Mouse (Mus musculus) hindbrain, embryonic 10.5 days (tissue): ENCODE data around the gene Creb1. TPM values are rescaled to one million over a fixed set of nuclear protein-coding genes. Genes with fewer than 3 reads are reported as not detected.
A peak's percentile ranks its signal among the peaks of the same experiment; 100 is the strongest.

Source experiments
- DNase-seq: peaks from one replicate; pipeline ENCODE4 v3.0.0-alpha.2; 2017; ENCODE audit warnings: low spot score
- H3K27ac ChIP-seq: fragments of 300-500 bp; sonication (generic); 2 replicates; pipeline ENCODE4 v1.5.1; 2016; ENCODE audit warnings: mild to moderate bottlenecking, moderate library complexity
- H3K27me3 ChIP-seq: fragments of 300-500 bp; sonication (generic); 2 replicates; pipeline ENCODE4 v1.6.1; 2016; ENCODE audit warnings: mild to moderate bottlenecking; ENCODE audit not compliant: poor library complexity, insufficient read depth, severe bottlenecking
- H3K36me3 ChIP-seq: fragments of 300-500 bp; sonication (generic); 2 replicates; pipeline ENCODE4 v1.6.1; 2016; ENCODE audit warnings: mild to moderate bottlenecking, moderate library complexity
- H3K4me1 ChIP-seq: fragments of 300-500 bp; sonication (generic); replicated peaks from 2 replicates; pipeline ENCODE4 v1.6.1; 2016; ENCODE audit warnings: mild to moderate bottlenecking
- H3K4me3 ChIP-seq: fragments of 300-500 bp; sonication (generic); 2 replicates; pipeline ENCODE4 v1.5.1; 2016; ENCODE audit warnings: mild to moderate bottlenecking, moderate library complexity
- H3K9me3 ChIP-seq: fragments of 300-500 bp; sonication (generic); 2 replicates; pipeline ENCODE4 v1.6.1; 2016; ENCODE audit warnings: mild to moderate bottlenecking, moderate library complexity
- WGBS: fragments of 180-500 bp; shearing (Covaris S2); methylation state at CpG from one replicate; pipeline ENCODE4 v1.1.7; 2016; 5-methylcytosine and 5-hydroxymethylcytosine counted together
- polyA plus RNA-seq: library from polyadenylated mRNA; unstranded; fragments of >200 nt; fragmentation: Nextera tagmentation; extraction: Ambion mirVana; gene quantifications from 2 replicates; pipeline ENCODE4 v1.2.1, GENCODE M21; 2016

Creb1 gene
- polyA plus RNA-seq, 1 experiment from 2014 or later, result 38.9 TPM

DNA sequence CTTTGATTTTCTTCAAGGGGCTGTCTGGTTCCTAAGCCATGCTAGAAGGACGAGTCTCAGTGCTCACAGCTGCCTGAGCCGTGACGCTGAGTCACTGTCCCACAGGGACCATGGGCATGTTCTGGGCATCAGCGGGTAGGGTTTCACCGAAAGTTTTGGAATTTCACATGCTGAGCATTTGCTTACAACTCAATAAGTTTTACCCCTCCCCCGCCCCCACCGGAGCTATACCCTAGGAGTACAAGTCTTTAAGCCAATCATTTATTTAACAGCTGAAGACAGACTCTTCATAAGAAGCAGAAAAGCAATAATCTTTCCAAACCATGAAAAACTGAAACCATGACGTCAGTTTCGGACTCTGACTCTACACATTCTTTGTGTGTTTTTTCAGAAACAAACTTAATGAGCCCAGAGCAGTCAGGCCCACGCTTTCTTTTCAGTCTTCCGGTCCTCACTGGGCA, 83.1 kb downstream of the Creb1 start:
- Histone ChIP-seq H3K36me3 (peaks cover 34% of the 10 kb centered on the region), H3K4me1 (peaks cover 28% of the 10 kb centered on the region), H3K27me3 (no peaks in the 10 kb centered on the region), H3K27ac (no peak overlapping the region), H3K9me3 (no peaks in the 10 kb centered on the region), H3K4me3 (no peak overlapping the region)
- WGBS, result 84% methylated on average over 11 of the region's 11 CpGs
- no peak for DNase-seq

DNA sequence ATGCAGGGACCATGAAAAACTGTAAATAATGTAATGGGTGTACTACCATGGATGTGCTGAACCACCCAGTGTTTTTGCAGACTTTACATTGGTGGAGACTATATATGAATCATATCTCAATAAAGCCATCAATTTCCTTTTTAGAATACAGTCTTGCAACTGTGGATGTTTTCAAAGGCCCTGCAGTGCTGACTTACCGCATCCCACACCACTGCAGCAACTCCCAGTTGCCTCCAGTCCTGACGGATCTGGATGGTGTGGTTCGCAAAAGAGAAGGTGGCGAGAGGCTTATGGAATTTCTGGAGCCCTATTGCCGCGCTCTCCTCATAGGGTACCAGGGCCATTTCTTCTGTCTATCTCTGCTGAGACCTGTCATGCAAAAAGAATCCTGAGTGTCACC, 83.6 kb downstream of the Creb1 start:
- Histone ChIP-seq H3K4me1 (peaks cover 28% of the 10 kb centered on the region), H3K4me3 (peak overlapping the region; percentile 82), H3K27ac (peak overlapping the region; percentile 98; the same call in 1 of the 2 replicates), H3K36me3 (peaks cover 31% of the 10 kb centered on the region), H3K9me3 (no peaks in the 10 kb centered on the region), H3K27me3 (no peaks in the 10 kb centered on the region)
- WGBS, result 72% methylated on average over 6 of the region's 6 CpGs
- no peak for DNase-seq

DNA sequence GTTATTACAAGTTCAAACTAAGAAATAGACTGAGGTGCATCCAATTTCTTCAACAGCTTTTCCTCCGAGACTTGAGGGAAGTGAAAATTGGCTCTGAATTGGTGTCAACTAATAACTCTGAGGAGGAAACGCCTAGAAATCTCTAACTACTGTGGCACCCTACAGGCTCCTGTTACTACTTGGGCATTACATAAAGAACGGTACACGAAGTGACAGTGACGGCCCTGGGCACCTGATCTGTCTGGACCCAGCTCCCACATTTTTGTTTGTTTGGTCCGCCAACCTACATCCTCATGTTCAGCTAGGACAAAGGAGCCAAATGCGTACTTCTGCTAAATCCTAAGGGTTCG, 84.1 kb downstream of the Creb1 start:
- Histone ChIP-seq H3K27me3 (no peaks in the 10 kb centered on the region), H3K4me1 (peaks cover 28% of the 10 kb centered on the region), H3K9me3 (no peaks in the 10 kb centered on the region), H3K27ac (peak overlapping the region; percentile 98), H3K36me3 (peaks cover 31% of the 10 kb centered on the region), H3K4me3 (peak overlapping the region; percentile 82)
- WGBS, result 8% methylated on average over 8 of the region's 8 CpGs
- no peak for DNase-seq

DNA sequence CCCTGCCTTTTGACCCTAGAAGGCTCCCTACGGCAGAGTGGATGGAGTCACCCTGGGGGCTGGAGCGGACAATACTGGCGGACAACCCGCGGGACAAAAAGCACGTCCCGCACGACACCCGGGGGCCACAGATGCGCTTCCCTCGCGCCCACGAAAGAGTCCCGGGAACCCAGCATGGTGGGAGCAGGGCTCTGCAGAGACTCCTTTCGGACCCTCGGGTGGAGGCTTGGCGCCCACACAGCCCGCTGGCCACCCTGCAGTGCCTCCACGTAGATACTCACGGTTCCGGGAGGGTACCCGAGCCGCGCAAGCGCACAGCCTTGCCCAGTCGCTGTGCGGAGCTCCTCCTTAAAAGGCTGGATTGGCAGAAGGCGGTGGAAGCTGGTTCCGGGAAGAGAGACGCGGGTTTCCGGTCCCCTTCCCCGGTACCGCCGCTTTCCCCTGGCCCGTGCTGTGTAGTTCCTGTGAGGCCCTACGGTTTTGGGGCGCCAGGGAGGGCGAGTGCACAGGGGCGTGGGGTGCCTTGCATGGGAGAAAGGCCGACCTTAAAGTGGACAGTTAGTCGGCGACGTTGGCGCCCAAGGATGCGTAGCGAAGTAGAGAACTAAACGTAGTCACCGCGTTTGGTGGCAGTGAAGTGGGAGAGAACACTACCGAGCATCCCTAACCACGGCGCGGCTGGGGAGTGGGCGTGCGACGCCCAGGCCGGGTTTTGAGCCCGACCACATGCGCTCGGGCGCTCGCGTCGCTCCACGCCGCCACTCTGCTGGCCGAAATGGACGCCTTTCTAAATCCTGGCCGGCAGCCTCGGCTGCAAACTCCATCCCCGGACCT, 84.7 kb downstream of the Creb1 start, which contains the start of gene Mettl21a:
Gene Mettl21a (minus strand): TSS at position 362 of the 834 bp plus-strand sequence.
- peak within 1 kb of the TSS; percentile 98 for H3K27ac ChIP-seq
- peak within 1 kb of the TSS; percentile 82 for H3K4me3 ChIP-seq
- peaks cover 28% of the 10 kb centered on the region for H3K4me1 ChIP-seq
- under 1% methylated on average over 72 of the region's 72 CpGs for WGBS
- H3K27me3 ChIP-seq, result no peaks in the 10 kb centered on the region
- DNase-seq, result peak; percentile 90
- H3K9me3 ChIP-seq, result no peaks in the 10 kb centered on the region
- peaks cover 30% of the 10 kb centered on the region for H3K36me3 ChIP-seq

DNA sequence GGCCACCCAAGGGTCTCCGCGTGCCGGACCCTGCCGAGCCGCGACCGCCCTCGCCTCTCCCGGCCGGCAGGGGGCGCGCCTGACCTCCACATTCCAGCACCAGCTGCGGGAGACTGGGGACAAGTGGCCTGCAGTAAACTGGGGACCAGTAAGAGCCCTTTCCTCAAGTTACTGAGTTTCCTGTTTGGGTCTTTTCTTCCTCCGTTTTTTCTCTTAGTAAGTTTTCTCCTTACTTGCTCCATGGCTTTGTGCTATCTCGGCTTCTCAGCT, 85.2 kb downstream of the Creb1 start:
- peak; percentile 91 for DNase-seq
- under 1% methylated on average over 15 of the region's 15 CpGs for WGBS
- peaks cover 25% of the 10 kb centered on the region for H3K36me3 ChIP-seq
- H3K4me3 ChIP-seq, result peak overlapping the region; percentile 82
- peaks cover 28% of the 10 kb centered on the region for H3K4me1 ChIP-seq
- no peaks in the 10 kb centered on the region for H3K9me3 ChIP-seq
- peak overlapping the region; percentile 98 for H3K27ac ChIP-seq
- no peaks in the 10 kb centered on the region for H3K27me3 ChIP-seq

DNA sequence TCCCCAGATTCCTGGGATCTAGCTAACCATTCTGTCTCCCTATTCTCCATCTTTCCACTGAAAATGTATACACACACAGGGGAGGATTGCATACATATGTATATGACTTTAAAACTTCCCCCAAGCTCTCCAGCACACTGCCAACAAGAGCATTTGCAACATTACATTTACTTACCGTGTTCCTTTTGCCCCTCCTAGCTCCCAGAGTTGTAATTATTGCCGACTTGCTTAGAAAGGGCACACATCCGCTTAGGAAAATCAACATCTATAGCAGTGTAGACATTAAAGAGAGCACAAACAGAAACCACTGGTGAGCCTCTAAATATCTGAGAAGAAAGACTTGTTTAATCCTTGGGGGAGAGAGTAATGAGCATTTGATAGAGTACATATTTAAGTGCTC, 85.8 kb downstream of the Creb1 start:
- no peak overlapping the region for H3K27ac ChIP-seq
- H3K9me3 ChIP-seq, result no peaks in the 10 kb centered on the region
- DNase-seq, result no peak
- 83% methylated on average over 3 of the region's 3 CpGs for WGBS
- peaks cover 33% of the 10 kb centered on the region for H3K4me1 ChIP-seq
- H3K27me3 ChIP-seq, result no peaks in the 10 kb centered on the region
- H3K4me3 ChIP-seq, result peak overlapping the region; percentile 82
- peaks cover 21% of the 10 kb centered on the region for H3K36me3 ChIP-seq

DNA sequence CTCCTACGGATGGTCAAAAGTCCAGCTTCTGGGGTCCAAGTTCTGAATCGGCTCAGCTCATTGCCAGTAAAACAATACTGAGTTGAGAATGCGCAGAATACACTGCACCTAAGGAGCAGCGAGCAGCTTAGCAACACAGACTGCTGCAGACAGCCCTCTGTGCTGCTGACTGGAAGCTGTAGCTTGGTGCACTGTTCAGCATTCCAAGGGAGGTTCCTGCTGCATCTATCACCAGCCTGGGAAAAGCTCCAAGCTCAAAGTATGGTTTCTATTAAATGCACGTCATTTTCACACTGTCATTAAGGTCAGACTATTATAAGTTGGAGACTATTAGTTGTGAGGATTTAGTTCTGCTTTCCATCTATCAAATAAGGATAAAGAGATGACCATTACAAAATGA, 88.7 kb downstream of the Creb1 start:
- Histone ChIP-seq H3K4me1 (peaks cover 29% of the 10 kb centered on the region), H3K36me3 (no peaks in the 10 kb centered on the region), H3K9me3 (no peaks in the 10 kb centered on the region), H3K27ac (no peak overlapping the region), H3K27me3 (no peaks in the 10 kb centered on the region), H3K4me3 (no peak overlapping the region)
- no peak for DNase-seq
- WGBS, result 86% methylated on average over 5 of the region's 5 CpGs

DNA sequence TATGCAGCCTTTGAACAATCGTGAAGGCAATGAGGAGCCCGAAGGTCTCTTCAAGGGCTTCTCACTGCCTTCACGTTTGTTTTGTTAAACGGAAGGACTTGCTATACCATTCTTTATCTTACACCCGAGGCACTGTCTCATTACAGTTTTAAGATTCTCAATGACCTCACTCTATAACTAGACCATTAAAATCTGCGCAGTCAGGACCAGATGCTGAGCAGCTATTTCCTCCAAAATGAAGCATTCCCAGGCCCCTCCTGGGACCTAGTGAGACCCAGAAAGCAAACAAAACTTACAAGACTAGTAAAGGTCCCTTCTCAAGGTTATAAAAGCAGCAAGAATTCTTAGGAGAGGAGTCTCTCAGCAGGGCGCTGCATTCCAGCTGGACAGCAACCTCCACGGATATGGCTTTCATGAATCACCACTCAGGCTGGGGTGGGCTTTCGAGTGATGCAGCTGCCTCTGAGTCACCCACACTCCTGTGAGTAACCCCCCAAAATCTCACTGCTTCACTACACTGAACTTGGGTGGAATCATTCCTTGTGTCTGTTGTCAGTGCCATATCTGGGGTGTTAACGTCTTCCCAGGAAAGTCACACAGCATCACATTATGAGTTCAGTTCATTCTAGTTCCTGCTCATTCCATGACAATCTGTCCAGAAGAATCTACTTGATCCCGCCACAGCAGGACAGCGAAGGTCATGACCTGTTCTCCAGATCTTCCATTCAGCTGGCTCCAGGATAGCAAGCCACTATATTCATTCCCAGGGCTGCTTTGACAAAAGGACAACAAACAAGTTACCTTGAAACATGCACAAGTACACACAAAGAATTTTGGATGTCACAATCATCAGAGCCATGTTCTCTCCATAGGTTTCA, 91.4 kb downstream of the Creb1 start:
- no peaks in the 10 kb centered on the region for H3K9me3 ChIP-seq
- DNase-seq, result no peak
- no peaks in the 10 kb centered on the region for H3K27me3 ChIP-seq
- H3K4me1 ChIP-seq, result peaks cover 14% of the 10 kb centered on the region
- WGBS, result 53% methylated on average over 12 of the region's 12 CpGs
- no peak overlapping the region for H3K4me3 ChIP-seq
- no peaks in the 10 kb centered on the region for H3K36me3 ChIP-seq
- H3K27ac ChIP-seq, result no peak overlapping the region

DNA sequence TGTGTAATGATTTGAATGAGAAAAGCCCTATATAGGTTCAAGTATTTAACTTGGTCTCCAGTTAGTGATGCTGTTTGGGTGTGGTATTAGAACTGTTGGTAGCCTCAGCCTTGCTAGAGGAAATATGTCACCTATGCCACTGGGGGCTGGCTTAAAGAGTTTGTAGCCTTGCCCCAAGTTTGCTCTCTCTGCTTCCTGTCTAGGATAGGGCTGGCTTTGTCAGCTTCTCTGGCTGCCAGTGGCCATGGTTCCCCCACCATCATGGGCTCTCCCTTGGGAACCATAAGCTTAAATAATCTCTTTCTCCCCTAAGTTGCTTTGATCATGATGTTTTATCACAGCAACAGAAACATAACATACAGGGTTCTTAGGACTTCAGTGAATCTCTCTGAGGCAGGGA, 92.8 kb downstream of the Creb1 start:
- no peak for DNase-seq
- Histone ChIP-seq H3K27me3 (no peaks in the 10 kb centered on the region), H3K9me3 (no peaks in the 10 kb centered on the region), H3K36me3 (no peaks in the 10 kb centered on the region), H3K27ac (no peak overlapping the region), H3K4me3 (no peak overlapping the region), H3K4me1 (peaks cover 14% of the 10 kb centered on the region)

DNA sequence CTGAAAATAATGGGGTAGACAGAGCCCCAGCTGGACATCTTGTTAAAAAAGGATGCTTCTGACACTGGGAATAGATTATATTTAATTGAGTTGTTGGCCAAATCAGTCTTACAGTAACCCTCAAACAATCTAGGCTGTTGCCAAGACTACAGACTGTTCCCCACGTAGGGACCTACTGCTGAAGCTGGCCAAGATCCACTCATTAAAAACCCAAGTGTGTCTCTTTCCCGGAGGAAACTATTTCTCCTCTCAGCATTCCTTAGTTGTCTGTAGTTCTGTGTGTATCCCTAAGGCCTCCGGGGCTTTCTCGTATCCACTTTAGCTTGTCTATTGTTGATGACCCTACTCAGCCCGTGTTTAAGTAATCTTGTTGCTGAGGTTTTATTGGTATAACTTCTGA, 99.1 kb downstream of the Creb1 start:
- no peaks in the 10 kb centered on the region for H3K4me1 ChIP-seq
- 85% methylated on average over 5 of the region's 5 CpGs for WGBS
- no peak for DNase-seq
- no peak overlapping the region for H3K27ac ChIP-seq
- H3K27me3 ChIP-seq, result no peaks in the 10 kb centered on the region
- H3K4me3 ChIP-seq, result no peak overlapping the region
- no peaks in the 10 kb centered on the region for H3K36me3 ChIP-seq
- no peaks in the 10 kb centered on the region for H3K9me3 ChIP-seq

DNA sequence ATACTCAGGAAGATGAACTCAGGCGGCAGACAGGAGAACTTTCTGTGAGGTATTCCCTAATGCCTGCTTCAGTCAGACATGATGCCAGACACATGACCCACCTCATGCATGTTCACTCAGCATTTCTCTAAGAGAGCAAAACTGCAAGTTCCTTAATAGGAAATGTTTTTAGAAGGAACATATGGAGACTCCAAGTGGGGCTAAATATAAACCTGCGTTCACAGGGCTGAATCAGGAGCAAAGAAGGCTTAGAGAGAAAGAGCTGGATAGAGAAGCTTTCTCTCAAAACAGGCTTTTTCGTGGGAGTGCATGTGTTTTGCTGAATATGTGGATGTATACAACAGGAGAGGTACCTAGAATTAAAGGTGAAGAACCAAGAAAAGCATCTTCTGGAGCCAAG, 100.8 kb downstream of the Creb1 start:
- Histone ChIP-seq H3K4me3 (no peak overlapping the region), H3K4me1 (no peaks in the 10 kb centered on the region), H3K9me3 (no peaks in the 10 kb centered on the region), H3K36me3 (no peaks in the 10 kb centered on the region), H3K27ac (no peak overlapping the region), H3K27me3 (no peaks in the 10 kb centered on the region)
- WGBS, result 82% methylated on average over 3 of the region's 3 CpGs
- DNase-seq, result no peak

DNA sequence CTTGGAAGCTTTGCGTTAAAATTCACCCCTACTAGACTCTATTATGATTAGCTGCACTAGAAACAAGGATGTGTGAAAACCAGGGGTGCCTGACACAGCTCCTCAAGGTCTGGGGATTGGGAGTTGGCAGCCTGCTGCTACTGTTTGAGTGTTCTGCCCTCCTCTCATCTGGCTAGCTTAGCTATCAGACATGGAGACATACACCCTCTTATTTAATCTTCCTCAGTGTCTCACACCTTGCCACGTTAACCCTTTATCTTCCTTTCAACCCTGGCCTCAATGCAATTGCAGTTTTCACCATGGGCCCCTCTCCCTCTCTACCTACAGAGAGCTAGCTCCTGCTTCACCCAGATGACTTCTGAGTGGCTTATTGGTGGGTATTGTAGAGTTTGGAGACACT, 103.2 kb downstream of the Creb1 start:
- no peak overlapping the region for H3K4me3 ChIP-seq
- WGBS, result 75% methylated on average over 2 of the region's 2 CpGs
- H3K36me3 ChIP-seq, result no peaks in the 10 kb centered on the region
- no peak for DNase-seq
- H3K27ac ChIP-seq, result no peak overlapping the region
- no peaks in the 10 kb centered on the region for H3K27me3 ChIP-seq
- no peaks in the 10 kb centered on the region for H3K9me3 ChIP-seq
- no peaks in the 10 kb centered on the region for H3K4me1 ChIP-seq

DNA sequence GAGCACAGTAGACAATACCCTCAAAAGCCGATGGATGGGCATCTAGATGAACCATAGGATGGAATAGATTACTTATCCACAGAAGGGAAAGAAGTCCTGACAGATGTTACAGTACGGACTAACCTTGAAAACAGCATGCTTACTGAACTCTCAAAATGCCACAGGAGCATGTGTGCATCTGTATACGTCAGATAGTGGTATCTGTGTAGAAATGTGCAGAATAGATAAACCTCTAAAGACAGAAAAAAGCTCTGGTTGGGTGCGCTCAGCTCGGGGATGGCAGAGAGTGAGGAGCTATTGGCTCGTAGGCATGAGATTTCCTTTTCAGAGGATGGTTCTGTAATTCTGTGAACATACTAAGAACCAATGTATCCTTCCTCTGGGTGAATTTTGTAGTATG, 106.8 kb downstream of the Creb1 start:
- 92% methylated on average over 6 of the region's 6 CpGs for WGBS
- Histone ChIP-seq H3K4me1 (no peaks in the 10 kb centered on the region), H3K36me3 (no peaks in the 10 kb centered on the region), H3K9me3 (no peaks in the 10 kb centered on the region), H3K27ac (no peak overlapping the region), H3K4me3 (no peak overlapping the region), H3K27me3 (no peaks in the 10 kb centered on the region)
- DNase-seq, result no peak
